Mouse (Mus musculus) heart, postnatal 25 days (tissue): ENCODE data around the gene Stag3. TPM values are rescaled to one million over a fixed set of nuclear protein-coding genes. Genes with fewer than 3 reads are reported as not detected.

Experiments used
- total RNA-seq, 2 experiments: library from RNA; stranded (reverse); gene quantifications; 2 replicates each; pipeline ENCODE4 v1.2.3; 2021

Gene Stag3
- total RNA-seq, 2 experiments from 2014 or later = not detected

Other genes with a start within 250 kb of the Stag3 start
- gene Smok3c, start 227.0 kb upstream of the Stag3 start, total RNA-seq = not detected
- 10 to 100 TPM; 14.3 to 16.2 TPM for gene Zkscan1, start 195.2 kb upstream of the Stag3 start, total RNA-seq
- 10 to 100 TPM; 10.5 to 13.2 TPM for gene Zscan21, start 163.3 kb upstream of the Stag3 start, total RNA-seq
- 10 to 100 TPM in 1 of 2 experiments, 1 to 10 TPM in 1; 9.6 to 11.0 TPM for gene Zfp113, start 124.5 kb upstream of the Stag3 start, total RNA-seq
- 100 to 1,000 TPM; 124 to 126 TPM for gene Cops6, start 119.2 kb upstream of the Stag3 start, total RNA-seq
- gene Ap4m1, start 108.2 kb upstream of the Stag3 start, total RNA-seq = 1 to 10 TPM; 8.9 to 9.3 TPM
- 10 to 100 TPM; 11.2 to 11.9 TPM for gene Mcm7, start 107.8 kb upstream of the Stag3 start, total RNA-seq
- gene Taf6, start 92.8 kb upstream of the Stag3 start, total RNA-seq = 10 to 100 TPM; 29.9 to 32.9 TPM
- 1 to 10 TPM; 5.9 to 7.1 TPM for gene Cnpy4, start 92.8 kb upstream of the Stag3 start, total RNA-seq
- 1 to 10 TPM; 2.6 to 2.8 TPM for gene Mblac1, start 85.9 kb upstream of the Stag3 start, total RNA-seq
- gene Nxpe5, start 54.3 kb upstream of the Stag3 start, total RNA-seq = 1 to 10 TPM in 1 of 2 experiments, under 1 TPM in 1; 0.96 to 1.2 TPM
- 10 to 100 TPM; 55.3 to 61.0 TPM for gene Lamtor4, start 24.8 kb upstream of the Stag3 start, total RNA-seq
- gene BC037034, start 16.2 kb upstream of the Stag3 start, total RNA-seq = 1 to 10 TPM; 3.1 to 3.8 TPM
- under 1 TPM; 0.14 to 0.26 TPM for gene Gal3st4, start 7.4 kb upstream of the Stag3 start, total RNA-seq
- not detected for gene Gm43720, start 282 bp upstream of the Stag3 start, total RNA-seq
- gene Gpc2, start 235 bp upstream of the Stag3 start, total RNA-seq = under 1 TPM; 0.08 to 0.18 TPM
- not detected for gene Pvrig, start 61.7 kb downstream of the Stag3 start, total RNA-seq
- 1 to 10 TPM; 5.4 to 7.2 TPM for gene Zfp157, start 161.2 kb downstream of the Stag3 start, total RNA-seq